Mouse (Mus musculus): ENCODE measurements around the gene Eef2k.
A peak's percentile ranks its signal among the peaks of the same experiment; 100 is the strongest.

The Eef2k gene

GRCm38 (mm10) chr7:120842345-120843036, at the start of gene Eef2k:
Gene Eef2k (plus strand): TSS chr7:120842831.
- peak; percentile 84 to 88 for DNase-seq

- no peak for DNase-seq
Observed at GRCm38 (mm10) chr7:120795544-120795943, 47.1 kb upstream of the Eef2k start.

- DNase-seq: no peak
Observed at GRCm38 (mm10) chr7:120796369-120796768, 46.3 kb upstream of the Eef2k start.

- no peak for DNase-seq
Observed at GRCm38 (mm10) chr7:120803268-120803667, 39.4 kb upstream of the Eef2k start.

- DNase-seq: peak in 1 of 2 experiments; percentile 22
Observed at GRCm38 (mm10) chr7:120809705-120810104, 32.9 kb upstream of the Eef2k start.

GRCm38 (mm10) chr7:120811834-120812415, 30.7 kb upstream of the Eef2k start, which contains the start of gene Gm5737:
Gene Gm5737 (plus strand): TSS chr7:120812365.
- no peak for DNase-seq

GRCm38 (mm10) chr7:120817552-120817951, 25.1 kb upstream of the Eef2k start:
- DNase-seq: peak in 1 of 2 experiments; percentile 23

- no peak for DNase-seq
Observed at GRCm38 (mm10) chr7:120819386-120819785, 23.2 kb upstream of the Eef2k start.

- peak; percentile 89 to 93 for DNase-seq
Observed at GRCm38 (mm10) chr7:120823248-120823647, 19.4 kb upstream of the Eef2k start.

GRCm38 (mm10) chr7:120825097-120825496, 17.5 kb upstream of the Eef2k start:
- DNase-seq: no peak

GRCm38 (mm10) chr7:120826408-120826807, 16.2 kb upstream of the Eef2k start:
- peak; percentile 69 to 71 for DNase-seq

GRCm38 (mm10) chr7:120830431-120831381, 11.9 kb upstream of the Eef2k start:
- peak; percentile 79 to 82 for DNase-seq

- DNase-seq: no peak
Observed at GRCm38 (mm10) chr7:120834426-120834825, 8.2 kb upstream of the Eef2k start.

- peak; percentile 79 to 80 for DNase-seq
Observed at GRCm38 (mm10) chr7:120834863-120835372, 7.7 kb upstream of the Eef2k start.

GRCm38 (mm10) chr7:120835449-120836359, 6.9 kb upstream of the Eef2k start:
- DNase-seq: peak; percentile 96 to 99

- peak; percentile 61 to 67 for DNase-seq
Observed at GRCm38 (mm10) chr7:120836361-120836760, 6.3 kb upstream of the Eef2k start.

- no peak for DNase-seq
Observed at GRCm38 (mm10) chr7:120838436-120839160, 4.0 kb upstream of the Eef2k start.

- DNase-seq: no peak
Observed at GRCm38 (mm10) chr7:120839786-120840185, 2.8 kb upstream of the Eef2k start.

GRCm38 (mm10) chr7:120843037-120843621, 498 bp downstream of the Eef2k start:
- DNase-seq: peak; percentile 93 to 95

- peak in 1 of 2 experiments; percentile 37 for DNase-seq
Observed at GRCm38 (mm10) chr7:120843852-120844435, 1.3 kb downstream of the Eef2k start.
